Mouse (Mus musculus): ENCODE data around the gene Sugp2.
"Not testable (repeated sequence)": the region's sequence is repeated elsewhere in the genome, so short reads cannot be mapped to it uniquely, and the experiment has no call there.

Gene Sugp2

DNA sequence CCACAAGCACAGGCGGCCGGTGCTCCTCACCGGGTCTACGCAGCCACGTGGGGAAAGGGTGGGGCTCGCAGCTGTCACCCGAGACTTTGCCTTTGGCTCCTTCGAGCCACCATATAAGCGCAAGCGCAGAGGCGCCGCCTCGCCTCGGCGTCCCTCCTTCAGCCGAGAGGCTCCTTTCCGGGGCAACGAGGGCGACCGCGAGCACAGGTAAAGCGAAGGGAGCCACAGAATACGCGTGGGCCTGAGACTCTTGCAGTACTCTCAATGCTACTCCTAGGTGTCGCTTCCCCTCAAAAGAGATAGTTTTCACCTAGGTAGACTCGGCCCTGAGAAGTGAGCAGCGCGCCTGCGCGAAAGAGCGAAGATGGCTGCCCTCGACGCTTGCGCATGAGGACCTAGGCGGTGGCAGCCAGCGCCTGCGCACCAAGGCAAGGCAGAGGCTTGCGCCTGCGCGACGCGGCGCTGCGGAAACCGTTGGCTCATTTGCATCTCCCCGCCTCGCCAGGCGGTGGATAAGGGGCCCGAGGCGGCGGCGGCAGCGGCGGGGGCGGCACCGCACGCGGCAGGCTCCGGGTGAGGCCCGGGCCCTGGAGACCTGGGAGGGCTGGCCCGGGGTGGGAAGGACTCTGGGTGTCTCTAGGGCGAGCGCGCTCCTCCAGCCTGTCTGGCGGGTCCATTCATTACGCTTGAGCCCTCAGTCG, at the start of gene Sugp2, which contains the start of gene Armc6:
TSS of gene Sugp2 (plus strand) at position 147 of the 701 bp plus-strand sequence.
TSS of gene Armc6 (minus strand) at position 387 of the 701 bp plus-strand sequence.
- DNase-seq (ENCODE audit: low spot score in 2 of 2), result peak; percentile 94

DNA sequence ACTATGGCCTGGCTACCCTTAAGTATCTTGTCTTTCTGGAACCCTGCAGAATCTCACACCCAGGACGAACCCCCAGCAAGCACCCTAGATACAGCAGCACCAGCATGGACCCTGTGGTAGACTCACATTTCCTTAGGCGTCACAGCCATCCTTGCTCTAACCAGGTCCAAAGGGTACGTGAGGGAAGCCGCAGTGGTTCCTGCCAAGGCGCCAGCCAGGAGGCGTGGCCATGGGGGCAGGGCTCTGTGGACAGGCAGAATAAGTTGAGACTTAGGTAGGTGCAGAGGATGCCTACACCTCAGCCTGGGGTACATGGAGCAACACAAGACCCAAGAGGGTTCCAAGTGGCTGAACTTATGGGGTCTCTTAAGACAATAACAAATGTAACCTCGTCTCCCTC, 45.3 kb upstream of the Sugp2 start:
- DNase-seq (ENCODE audit: low spot score in 2 of 2), result no peak

DNA sequence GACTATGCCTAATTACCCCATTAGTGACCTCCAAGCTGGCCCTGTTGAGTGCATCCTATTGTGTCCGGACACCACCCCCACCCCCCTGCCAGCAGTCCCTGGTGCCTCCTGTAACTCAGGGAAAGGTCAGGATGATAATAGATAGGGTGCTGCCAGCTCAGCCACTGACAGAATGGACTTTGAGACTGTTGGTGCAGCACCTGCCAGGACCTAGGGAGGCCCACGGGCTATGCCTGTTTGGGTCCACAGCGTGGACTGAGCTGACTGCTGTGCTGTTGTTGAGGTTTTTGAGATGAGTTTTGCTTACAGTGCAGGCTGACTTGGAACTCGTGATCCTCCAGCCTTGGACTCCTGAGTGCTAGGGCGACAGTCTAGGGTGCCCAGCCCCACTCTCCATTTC, 40.8 kb upstream of the Sugp2 start:
- DNase-seq (ENCODE audit: low spot score in 2 of 2), result no peak

DNA sequence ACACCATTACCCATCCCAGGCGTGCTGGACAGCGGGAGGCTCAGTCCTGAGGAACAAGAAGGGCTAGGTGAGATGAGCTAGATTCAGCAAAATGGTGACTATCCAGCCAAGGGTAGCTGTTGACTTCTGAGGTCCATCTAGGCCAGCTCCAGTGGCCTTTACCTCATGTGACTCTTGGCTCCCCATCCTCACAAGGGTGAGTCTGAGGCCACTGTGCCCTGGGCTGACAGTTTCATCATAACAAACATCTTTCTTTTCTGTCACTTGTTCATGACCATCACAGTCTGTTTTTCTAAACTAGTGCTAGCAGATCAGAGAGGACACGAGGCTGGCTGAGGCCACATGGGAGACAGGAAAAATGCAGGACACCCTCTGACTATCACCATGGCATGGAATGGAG, 39.8 kb upstream of the Sugp2 start:
- DNase-seq (ENCODE audit: low spot score in 2 of 2), result no peak

DNA sequence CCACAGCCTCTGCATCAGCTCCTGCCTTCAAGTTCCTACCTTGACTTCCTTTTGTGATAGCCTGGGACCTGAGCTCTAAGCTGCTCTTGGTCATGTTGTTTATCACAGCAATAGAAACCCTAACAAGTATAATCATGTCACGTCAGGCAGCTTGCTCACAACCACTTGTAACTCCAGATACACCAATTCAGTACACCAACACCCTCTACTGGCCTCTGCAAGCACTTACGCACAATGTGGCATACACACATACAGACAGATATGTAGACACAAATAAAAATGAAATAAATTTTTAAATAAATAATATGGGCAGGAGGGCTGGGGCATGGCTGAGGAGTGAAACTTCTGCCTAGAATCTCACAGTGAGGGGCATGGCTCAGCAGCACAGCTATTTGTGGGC, 38.3 kb upstream of the Sugp2 start:
- no peak for DNase-seq (ENCODE audit: low spot score in 2 of 2)

DNA sequence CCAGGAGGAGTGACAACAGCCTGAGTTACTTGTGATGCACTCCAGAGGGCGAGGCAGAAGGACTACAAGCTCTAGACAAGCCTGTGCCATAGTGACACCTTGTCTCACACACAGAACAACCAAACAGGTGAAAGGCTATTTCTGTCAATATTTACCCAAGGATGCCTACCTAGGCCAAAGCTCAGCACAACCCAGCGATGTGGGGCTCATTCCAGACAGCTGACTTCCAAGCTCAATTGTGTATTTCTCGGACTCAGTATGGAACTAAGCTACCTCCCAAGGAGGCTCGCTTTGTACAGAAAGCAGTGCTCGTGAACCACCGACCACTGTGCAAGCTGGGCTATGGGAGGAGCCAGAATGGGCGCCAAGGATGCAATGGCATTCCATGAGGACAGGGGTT, 36.4 kb upstream of the Sugp2 start:
- DNase-seq (ENCODE audit: low spot score in 2 of 2), result no peak

DNA sequence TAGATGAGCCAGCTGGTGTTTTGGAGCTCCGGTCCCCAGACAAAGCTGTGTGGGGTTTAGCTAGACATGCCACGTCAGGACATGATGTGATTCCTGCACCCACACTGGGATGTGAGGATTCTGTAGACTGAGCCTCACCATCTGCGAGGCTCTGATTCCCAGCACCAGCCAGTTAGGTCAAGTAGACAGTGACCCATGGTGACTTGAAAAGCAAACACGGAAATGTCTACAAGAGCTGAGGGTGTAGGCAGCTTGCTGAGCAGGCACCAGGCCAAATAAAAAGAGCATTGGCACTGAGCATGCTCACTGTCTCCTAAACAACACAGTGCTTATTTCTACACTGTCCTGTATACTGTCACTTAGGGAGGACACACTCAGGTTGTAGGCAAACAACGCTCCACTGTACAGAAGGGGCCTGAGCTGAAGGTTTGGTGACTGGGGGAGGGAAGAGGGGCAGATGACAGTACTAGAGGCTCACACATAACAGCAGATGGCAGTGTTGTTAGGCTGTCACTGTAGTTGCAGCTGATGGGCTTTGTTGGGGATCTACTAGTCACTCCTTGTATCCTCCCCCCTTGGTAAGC, 33.8 kb upstream of the Sugp2 start:
- peak in 1 of 2 experiments; percentile 28 for DNase-seq (ENCODE audit: low spot score in 2 of 2)

DNA sequence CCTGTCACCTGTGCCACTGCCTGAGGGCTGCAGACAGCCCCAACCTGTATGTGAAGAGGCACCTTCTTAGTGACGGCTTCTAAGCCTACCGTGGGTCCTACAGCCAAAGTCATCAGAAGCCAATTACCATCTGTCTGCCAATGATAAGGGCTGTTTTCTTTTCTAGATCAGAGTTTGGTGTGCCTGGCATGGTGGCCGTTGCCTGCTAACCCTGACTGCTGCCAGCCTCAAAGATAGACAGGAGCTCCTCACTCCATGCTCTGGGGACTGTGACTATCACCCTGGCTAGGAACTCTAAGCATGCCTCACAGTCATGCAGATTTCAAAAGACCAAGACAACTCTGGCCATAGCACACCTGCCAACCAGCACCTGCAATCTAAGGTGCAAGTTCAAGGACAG, 32.6 kb upstream of the Sugp2 start:
- no peak for DNase-seq (ENCODE audit: low spot score in 2 of 2)

DNA sequence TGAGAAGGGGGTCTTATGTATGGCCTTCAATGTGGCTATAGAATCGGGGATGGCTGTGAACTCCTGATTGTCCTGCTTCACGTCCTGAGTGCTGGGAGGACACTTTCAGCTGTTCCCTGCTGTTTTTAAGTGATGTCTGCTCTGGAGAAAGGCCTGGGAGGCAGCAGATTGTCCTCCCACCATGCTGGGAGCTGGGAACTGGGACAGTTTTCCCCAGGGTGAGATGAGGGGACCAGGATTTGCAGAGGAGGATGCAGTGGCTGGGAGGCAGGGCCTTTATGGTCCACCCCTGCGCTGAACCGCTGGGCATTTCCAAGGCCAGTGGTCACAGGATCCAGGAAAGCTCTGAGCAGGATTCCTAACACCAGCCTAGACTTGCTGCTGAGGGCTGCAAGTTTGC, 31.0 kb upstream of the Sugp2 start:
- DNase-seq (ENCODE audit: low spot score in 2 of 2), result no peak

DNA sequence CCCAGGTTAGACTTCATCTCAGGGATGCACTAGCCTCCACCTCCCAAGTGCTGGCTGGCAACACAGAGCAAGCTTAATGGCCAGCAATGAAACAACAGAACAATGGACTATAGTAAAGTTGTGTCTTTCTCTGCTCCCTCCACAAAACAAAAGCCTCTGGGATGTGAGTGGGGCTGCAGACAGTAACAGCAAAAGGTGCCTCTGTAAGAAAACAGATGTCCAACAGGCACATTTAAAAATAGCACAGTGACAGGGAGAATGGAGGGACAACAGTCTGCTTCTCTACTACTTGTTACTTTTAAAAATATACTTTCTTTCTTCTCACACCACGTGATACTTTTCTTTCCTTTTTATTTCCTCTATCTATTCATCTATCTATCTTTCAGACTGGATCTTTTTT, 29.3 kb upstream of the Sugp2 start:
- DNase-seq (ENCODE audit: low spot score in 2 of 2), result no peak

DNA sequence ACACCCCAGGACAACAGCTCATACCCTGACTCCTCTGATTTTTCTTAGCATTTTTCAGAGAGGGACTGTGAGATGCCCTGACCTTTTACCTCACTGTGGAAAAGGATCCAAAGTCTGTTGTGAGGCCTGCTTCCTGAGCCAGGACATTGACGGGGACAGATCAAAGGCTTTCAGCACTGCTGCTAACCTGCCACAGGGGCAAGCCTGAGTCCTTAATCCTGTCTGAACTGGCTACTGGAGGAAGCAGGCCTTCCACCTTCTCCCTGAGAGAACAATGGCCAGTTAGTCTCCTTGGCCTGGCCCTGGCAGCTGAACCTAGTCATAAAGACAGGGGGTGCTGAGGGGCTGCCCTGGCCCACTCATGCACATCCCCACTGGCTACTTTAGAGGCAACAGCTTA, 25.9 kb upstream of the Sugp2 start:
- no peak for DNase-seq (ENCODE audit: low spot score in 2 of 2)

DNA sequence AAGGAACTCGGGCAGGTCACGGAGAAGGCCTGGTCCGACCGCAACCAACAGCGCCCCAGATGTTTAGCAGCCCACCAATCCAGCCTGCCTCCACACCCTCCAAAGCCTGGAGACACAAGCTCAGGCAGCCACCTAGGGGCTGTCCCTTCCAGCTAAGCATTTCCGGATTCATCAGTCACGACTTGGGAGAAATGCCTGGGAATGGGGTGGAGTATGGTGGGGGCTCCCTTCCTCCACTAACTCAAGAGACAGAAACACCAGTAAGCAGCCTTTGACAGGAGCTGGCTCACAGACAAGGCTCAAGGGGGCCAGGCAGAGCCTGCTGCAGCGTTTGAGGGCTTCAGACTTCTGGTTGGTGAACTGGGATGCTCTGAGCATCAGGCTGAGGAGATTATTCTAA, 23.5 kb upstream of the Sugp2 start:
- no peak for DNase-seq (ENCODE audit: low spot score in 2 of 2)

DNA sequence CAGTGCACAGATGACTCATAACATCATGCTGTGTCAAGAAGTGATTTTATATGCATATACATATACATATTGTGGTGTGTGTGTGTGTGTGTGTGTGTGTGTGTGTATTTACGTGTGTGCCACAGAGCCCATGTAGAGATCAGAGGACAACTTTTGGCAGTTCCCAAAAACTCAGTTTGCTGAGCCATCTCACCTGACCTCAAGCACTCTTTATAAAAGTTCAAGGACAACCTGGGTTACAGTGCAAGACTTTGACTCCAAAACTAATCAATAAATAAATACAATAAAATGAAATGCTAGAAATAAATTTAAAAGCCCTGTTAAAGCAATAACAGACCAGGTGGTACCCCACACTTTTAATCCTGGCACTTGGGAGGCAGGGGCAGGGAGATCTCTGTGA, 22.8 kb upstream of the Sugp2 start:
- no peak for DNase-seq (ENCODE audit: low spot score in 2 of 2)

DNA sequence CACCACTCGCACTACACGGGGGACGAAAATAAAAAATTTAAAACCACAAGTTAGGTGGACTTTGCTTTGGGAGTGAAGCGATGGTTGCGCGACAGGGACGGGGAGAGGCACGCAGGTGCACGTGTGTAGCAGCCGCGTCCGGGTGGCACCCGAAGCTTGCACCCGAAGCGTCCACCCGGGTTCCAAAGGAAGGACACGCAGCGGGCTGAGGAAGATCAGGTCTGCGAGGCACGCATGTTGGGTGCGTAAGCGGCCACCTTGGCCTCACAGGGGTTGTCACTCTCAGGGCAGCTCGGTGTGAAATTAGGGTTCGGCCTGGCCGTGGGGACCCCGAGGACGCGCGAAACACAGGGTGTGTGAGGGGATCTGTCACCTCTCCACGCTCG, 22.3 kb upstream of the Sugp2 start:
- DNase-seq (ENCODE audit: low spot score in 2 of 2), result peak in 1 of 2 experiments; percentile 50

DNA sequence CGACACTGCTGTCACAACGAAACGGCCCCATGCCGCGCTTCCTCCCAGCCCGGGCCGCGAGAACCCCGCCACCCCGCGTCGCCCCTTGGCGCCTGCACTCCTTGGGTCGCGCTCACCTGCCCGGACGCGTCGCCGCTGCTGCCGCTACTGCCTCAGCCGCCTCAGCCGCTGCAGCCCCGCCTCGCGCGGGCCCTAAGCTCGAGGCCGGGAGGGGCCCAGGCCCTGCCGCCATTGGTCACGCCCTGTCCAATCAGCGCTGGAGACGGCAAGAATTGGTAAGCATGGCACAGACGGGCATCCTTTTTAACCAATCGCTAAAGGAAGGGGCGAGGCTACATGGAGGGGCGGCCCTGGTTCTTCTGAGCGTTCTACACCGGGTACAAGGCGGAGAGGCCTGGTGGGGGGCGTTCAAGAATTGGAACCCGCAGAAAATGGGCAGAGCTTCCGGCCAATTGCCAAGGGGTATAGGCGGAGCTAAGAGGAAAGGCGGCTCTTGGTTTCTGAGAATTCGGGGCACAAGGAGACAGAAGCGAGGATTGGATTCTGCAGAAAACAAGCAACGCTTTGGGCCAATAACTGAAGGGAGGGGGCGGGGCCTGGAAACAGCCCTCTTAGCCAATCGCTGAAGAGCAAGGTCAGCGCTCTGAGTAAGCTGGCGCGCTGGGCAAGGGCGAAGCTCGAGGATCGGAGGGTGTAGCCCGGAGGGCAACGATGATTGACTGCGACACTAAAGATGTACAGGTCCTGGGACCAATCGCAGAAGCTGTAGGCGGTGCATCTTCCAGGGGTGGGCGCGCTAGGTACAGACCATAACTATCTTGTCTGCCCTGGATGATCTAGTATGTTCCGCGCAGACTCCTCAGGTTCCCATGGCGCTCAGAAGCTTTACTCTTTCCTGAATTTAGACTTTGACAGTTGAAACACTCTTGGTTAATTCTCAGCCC, 21.6 kb upstream of the Sugp2 start, which contains the start of gene Slc25a42:
TSS of gene Slc25a42 (minus strand) at position 194 of the 944 bp plus-strand sequence.
- peak; percentile 93 to 98 for DNase-seq (ENCODE audit: low spot score in 2 of 2)

DNA sequence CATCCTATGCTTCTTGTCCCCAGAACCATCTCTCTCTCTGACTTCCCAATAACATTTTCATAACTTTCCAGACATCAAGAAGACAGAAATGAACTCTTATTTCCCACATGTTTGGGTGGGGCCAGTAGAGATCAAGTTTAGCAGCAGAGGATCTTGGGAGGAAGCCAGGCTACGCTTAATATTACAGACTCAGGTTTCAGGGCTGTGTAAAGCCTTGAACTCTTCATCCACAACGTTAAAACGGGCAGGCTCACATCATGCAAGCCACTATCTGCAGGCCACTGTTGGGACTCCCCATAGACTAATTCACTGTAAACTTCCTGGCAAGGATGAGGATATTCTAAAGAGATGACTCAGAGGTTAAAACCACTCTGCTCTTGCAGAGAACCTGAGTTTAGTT, 19.6 kb upstream of the Sugp2 start:
- DNase-seq (ENCODE audit: low spot score in 2 of 2), result no peak

DNA sequence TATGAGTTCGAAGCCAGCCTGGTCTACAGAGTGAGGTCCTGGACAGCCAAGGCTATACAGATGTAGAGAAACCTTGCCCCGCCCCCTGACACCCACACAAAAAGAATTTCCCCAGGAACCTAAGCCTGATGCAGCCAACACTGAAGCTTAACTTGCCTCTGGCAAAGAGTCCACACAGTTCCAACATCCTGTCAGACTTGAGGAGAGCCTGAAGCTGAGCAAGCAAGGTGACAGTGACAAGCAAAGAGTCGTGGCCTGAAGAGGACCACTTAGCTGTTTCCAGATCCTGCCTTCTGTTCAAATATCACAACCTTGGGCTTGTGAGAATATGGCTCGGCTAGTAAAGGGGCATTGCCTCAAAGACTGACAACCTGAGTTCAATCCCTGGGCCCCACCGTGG, 18.9 kb upstream of the Sugp2 start:
- no peak for DNase-seq (ENCODE audit: low spot score in 2 of 2)

DNA sequence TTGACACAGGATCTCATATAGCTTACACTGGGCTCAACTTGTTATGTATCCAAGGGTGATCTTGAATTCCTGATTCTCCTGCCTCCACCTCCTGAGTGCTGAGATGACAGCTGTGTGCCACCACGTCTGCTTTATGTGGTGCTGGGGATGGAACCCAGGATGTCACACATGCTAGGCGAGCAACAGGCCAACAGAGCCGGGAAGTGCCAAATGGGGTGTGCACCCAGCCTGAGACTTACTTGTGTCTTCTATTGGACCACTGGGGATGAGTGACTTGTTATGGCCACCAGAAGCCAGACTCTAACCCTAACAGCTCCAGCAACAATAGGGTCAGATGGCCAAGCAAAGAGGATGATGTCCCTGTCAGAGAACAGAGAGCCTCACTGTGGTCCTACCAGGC, 17.9 kb upstream of the Sugp2 start:
- DNase-seq (ENCODE audit: low spot score in 2 of 2), result not testable (repeated sequence)

DNA sequence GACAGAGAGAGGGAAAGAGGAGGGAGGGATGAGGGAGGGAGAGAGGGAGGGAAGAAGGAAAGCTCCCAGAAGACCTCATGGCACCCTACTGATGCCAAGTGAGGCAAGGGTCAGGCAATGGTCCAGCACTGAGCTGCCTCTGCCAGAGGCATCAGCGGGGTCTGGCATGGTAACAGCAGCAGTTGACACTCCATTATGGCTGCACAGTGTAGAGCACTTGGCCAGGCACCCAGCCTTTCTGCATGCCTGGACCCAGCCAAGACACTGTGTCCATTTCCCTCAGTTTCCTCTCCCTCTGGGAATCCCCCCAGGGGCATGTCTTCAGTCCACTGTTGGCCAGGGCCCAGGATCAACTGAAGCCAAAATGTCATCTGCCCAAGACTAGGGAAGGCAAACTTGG, 17.5 kb upstream of the Sugp2 start:
- DNase-seq (ENCODE audit: low spot score in 2 of 2), result no peak

DNA sequence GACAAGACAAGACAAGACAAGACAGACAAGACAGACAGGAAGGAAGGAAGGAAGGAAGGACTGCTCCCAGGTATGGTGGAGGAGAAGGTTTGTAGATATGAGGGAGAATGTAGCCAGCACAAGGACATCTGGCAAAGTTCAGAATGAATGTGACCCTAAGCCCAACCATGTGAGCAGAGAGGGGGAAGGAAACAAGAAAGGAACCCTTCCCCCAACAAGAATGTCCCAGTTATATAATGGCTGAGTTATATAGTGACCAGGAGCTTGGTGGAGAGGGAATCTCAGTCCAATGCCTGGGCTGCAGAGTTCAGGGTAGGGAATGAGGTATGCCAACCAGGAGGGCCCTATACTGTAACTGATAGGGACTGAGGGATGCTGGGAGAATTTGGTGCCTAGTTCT, 16.6 kb upstream of the Sugp2 start:
- no peak for DNase-seq (ENCODE audit: low spot score in 2 of 2)

DNA sequence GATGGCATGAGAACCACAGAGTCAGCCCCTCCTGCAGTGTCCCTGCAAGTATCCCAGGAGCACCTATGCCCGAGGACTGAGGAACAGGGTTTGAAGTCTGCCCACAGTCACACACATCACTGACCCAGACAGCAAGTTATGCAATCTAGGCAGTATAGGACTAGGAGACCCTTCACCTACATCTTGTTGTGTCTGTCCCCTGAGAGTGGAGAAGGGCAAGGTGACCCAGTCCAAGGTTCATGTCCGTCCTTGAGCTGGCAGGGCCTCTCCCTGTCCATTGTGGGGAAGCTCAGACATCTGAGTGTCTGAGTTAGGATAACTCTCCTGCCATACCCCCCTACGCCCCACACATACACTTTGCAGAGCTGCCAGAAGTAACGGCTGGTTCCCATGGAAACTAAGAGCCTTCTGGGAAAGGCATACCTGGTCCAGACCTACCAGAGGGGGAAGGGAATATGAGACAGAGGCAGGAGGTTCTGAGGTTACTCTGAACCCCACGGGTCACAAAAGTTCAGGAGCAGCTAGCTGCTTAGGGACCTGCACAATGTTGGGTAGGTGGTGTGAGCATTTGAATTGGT, 14.8 kb upstream of the Sugp2 start:
- no peak for DNase-seq (ENCODE audit: low spot score in 2 of 2)

DNA sequence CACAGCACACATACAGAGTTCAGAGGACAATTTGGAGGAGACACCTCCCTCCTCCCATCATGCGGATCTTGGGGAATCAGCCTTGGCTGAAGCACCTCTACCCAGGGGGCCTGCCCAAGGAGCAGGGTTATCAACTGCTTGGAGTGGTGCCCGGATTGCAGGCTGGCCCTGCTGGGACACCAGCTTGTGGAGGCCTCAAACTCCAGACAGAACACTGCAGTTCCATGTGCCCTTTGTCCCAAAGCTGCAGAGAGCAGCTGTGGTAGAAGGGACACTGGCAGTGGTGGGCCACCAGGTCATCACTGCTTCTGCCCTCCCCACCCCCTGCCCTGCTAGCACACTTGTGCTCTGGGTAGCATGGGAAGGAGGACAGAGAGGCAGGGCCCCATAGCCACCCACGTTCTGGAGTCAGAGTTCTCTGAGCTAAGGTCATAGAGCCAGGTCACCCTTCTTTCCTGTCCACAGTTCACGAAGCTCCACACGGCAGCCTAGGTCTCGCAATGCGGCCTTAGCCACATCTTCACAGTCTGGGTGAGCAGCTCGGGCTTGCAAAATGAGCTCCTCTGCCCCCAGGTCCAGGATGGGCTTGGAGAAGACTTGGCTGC, 13.7 kb upstream of the Sugp2 start:
- no peak for DNase-seq (ENCODE audit: low spot score in 2 of 2)

Data from thymus, postnatal 10 days (tissue).